Mouse (Mus musculus): Measurements from ENCODE around the gene Mboat7.

GRCm38 (mm10) chr7:3656966-3657365 is 36.4 kb downstream of the Mboat7 start:
- TF ChIP-seq CTCF (IDR thresholded peaks at IDR 0.05 in 2 of 3, conservative IDR thresholded peaks at IDR 0.05 in 1 of 3; ENCODE audit: control insufficient read depth in 1 of 3, insufficient read depth in 1 of 3, low read depth in 2 of 3, low read length in 3 of 3, poor library complexity in 1 of 3, severe bottlenecking in 1 of 3), result no peak
- no peak for TF ChIP-seq GATA1 (IDR thresholded peaks at IDR 0.05; ENCODE audit: low read depth, low read length)

Measured in MEL (cell line).